28 mouse cellular contexts compared by ENCODE assay signal in the genomic region with DNA sequence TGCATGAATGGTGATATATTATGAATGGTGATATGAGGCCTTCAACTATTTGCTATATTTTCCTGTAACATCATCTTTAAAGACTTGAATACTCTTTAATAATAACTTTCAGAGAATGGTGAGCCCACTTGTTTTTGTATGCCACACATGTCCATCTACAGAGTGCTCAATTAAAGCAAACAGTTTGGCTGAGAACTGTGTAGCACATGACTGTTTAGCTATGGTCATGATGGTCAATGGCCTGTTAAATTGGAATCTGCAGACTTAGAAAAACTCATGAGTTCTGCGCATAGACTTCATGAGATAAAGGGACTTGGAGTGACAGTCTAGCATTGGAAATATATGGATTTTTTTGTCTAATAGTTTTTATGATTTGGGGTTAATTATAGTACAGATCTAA. TPM values are rescaled to one million over a fixed set of nuclear protein-coding genes. Genes with fewer than 3 reads are reported as not detected.
"Had no signal": no experiment of that assay in that cellular context is flagged by ENCODE, and none has a peak within 500 bp of the region (broad histone marks: within the 10 kb centered on the region; RNA-seq: fewer than 3 reads in every experiment).

No protein-coding gene starts in this region.

- H3K4me3 ChIP-seq: embryonic facial prominence, embryonic 10.5 days; embryonic facial prominence, embryonic 12.5 days; embryonic facial prominence, embryonic 13.5 days; embryonic facial prominence, embryonic 15.5 days; erythroblast, embryonic 14.5 days; forebrain, embryonic 10.5 days; forebrain, embryonic 12.5 days; forebrain, embryonic 13.5 days; forebrain, embryonic 15.5 days; gastrocnemius, adult 2 months had no signal

- DNase-seq: cerebellum, adult 18-20 months; cerebellum, adult 2 months; cerebellum, adult 8-10 months; cerebellum, adult 9-10 months; cerebellum, adult 9-11 months; cerebellum, postnatal 10 days; cerebellum, postnatal 14 days; cerebellum, postnatal 25 days; cerebellum, postnatal 36 days; embryo, embryonic 11 days; forebrain, postnatal 0 days; gastrocnemius, adult 2 months; gastrocnemius, postnatal 10 days; gastrocnemius, postnatal 14 days; gastrocnemius, postnatal 25 days; gastrocnemius, postnatal 36 days; heart, adult 11 months had no signal

- H3K4me1 ChIP-seq: embryonic facial prominence, embryonic 10.5 days; embryonic facial prominence, embryonic 12.5 days; embryonic facial prominence, embryonic 15.5 days; forebrain, embryonic 10.5 days; forebrain, embryonic 12.5 days; forebrain, embryonic 13.5 days; forebrain, embryonic 15.5 days had no signal

- H3K36me3 ChIP-seq: embryonic facial prominence, embryonic 10.5 days; embryonic facial prominence, embryonic 12.5 days; forebrain, embryonic 10.5 days; forebrain, embryonic 12.5 days had no signal

- ATAC-seq: forebrain, embryonic 13.5 days; forebrain, embryonic 14.5 days; forebrain, embryonic 15.5 days; forebrain, embryonic 16.5 days; forebrain, postnatal 0 days had no signal

- H3K9me3 ChIP-seq: embryonic facial prominence, embryonic 10.5 days; embryonic facial prominence, embryonic 12.5 days; embryonic facial prominence, embryonic 13.5 days; embryonic facial prominence, embryonic 15.5 days; forebrain, embryonic 10.5 days; forebrain, embryonic 12.5 days; forebrain, embryonic 13.5 days; forebrain, embryonic 15.5 days had no signal

- H3K27me3 ChIP-seq: embryonic facial prominence, embryonic 12.5 days; embryonic facial prominence, embryonic 13.5 days; embryonic facial prominence, embryonic 15.5 days; forebrain, embryonic 12.5 days; forebrain, embryonic 13.5 days; forebrain, embryonic 15.5 days had no signal

- H3K4me2 ChIP-seq: embryonic facial prominence, embryonic 12.5 days; embryonic facial prominence, embryonic 13.5 days; embryonic facial prominence, embryonic 15.5 days; forebrain, embryonic 12.5 days; forebrain, embryonic 13.5 days; forebrain, embryonic 15.5 days had no signal

- H3K9ac ChIP-seq: embryonic facial prominence, embryonic 12.5 days; embryonic facial prominence, embryonic 13.5 days; embryonic facial prominence, embryonic 15.5 days; forebrain, embryonic 12.5 days; forebrain, embryonic 13.5 days; forebrain, embryonic 15.5 days; forebrain, postnatal 0 days had no signal

- H3K27ac ChIP-seq: embryonic facial prominence, embryonic 10.5 days; embryonic facial prominence, embryonic 12.5 days; embryonic facial prominence, embryonic 13.5 days; embryonic facial prominence, embryonic 15.5 days; forebrain, embryonic 10.5 days; forebrain, embryonic 12.5 days; forebrain, embryonic 13.5 days; forebrain, embryonic 15.5 days had no signal

RNA-seq across cellular contexts. Expression of gene Nap1l5, which starts 43.5 kb away (rescaled TPM):
- polyA plus RNA-seq: erythroblast, embryonic 14.5 days had no signal
